Mouse (Mus musculus): Measurements from ENCODE around the gene 5830411N06Rik. TPM values are rescaled to one million over a fixed set of nuclear protein-coding genes. Genes with fewer than 3 reads are reported as not detected.

5830411N06Rik gene
- polyA plus RNA-seq, 1 experiment from 2014 or later, result not detected

DNA sequence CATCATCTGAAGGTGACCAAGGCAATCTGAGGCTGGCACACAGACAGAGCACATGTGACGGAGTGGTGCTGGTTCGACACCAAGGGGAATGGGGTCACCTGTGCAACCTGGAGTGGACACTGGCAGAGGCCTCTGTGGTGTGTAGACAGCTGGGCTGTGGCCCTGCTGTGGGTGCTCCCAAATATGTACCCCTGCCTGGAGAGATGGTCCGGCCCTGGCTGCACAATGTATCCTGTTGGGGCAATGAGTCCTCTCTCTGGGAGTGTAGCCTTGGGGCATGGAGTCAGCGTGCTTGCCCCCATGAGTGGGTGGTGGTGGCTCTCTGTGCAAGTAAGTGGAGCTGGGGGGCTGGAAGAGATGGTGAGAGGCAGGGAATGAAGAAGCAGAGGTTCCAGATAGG, 26.7 kb upstream of the 5830411N06Rik start:
- Histone ChIP-seq H3K4me2 (replicated peaks; ENCODE audit: low read depth, low read length) (no peak overlapping the region), H3K4me3 (ENCODE audit: low read depth, low read length) (no peak overlapping the region), H3K4me1 (replicated peaks; ENCODE audit: control insufficient read depth, insufficient read depth, low read length) (no peaks in the 10 kb centered on the region), H3K27ac (ENCODE audit: low read depth, low read length) (no peak overlapping the region), H3K36me3 (ENCODE audit: control insufficient read depth, insufficient read depth, low read length) (no peaks in the 10 kb centered on the region), H3K9ac (ENCODE audit: low read depth, low read length) (no peak overlapping the region), H3K27me3 (ENCODE audit: control insufficient read depth, insufficient read depth, low read length) (no peaks in the 10 kb centered on the region), H3K9me3 (ENCODE audit: control insufficient read depth, low read length) (no peaks in the 10 kb centered on the region)
- 85% methylated on average over 4 of the region's 4 CpGs for WGBS
- DNase-seq (ENCODE audit: low spot score) (no peak), ATAC-seq (ENCODE audit: low FRiP score) (no peak)

DNA sequence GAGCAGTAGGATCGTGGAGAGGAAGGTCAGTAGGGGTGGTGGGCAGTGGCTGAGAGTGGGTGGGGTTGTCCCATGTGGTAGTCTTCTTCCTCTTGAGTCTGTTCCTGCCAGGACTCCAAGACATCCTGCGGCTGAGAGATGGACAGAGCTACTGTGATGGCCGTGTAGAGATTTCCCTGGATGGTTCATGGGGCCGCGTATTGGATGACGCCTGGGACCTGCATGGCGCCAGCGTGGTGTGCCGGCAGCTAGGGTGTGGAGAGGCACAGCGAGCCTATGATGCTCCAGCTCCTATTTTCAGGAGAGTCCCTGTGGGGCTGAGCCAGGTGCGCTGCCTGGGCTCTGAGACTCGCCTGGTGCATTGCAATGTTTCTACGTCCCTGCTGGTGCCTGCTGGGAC, 22.9 kb upstream of the 5830411N06Rik start:
- Histone ChIP-seq H3K4me1 (replicated peaks; ENCODE audit: control insufficient read depth, insufficient read depth, low read length) (no peaks in the 10 kb centered on the region), H3K9ac (ENCODE audit: low read depth, low read length) (no peak overlapping the region), H3K36me3 (ENCODE audit: control insufficient read depth, insufficient read depth, low read length) (no peaks in the 10 kb centered on the region), H3K27me3 (ENCODE audit: control insufficient read depth, insufficient read depth, low read length) (no peaks in the 10 kb centered on the region), H3K4me2 (replicated peaks; ENCODE audit: low read depth, low read length) (no peak overlapping the region), H3K9me3 (ENCODE audit: control insufficient read depth, low read length) (no peaks in the 10 kb centered on the region), H3K27ac (ENCODE audit: low read depth, low read length) (no peak overlapping the region), H3K4me3 (ENCODE audit: low read depth, low read length) (no peak overlapping the region)
- 89% methylated on average over 13 of the region's 13 CpGs for WGBS
- ATAC-seq (ENCODE audit: low FRiP score) (no peak), DNase-seq (ENCODE audit: low spot score) (no peak)

- H3K27ac ChIP-seq (ENCODE audit: low read depth, low read length), result no peak overlapping the region
- H3K4me2 ChIP-seq (replicated peaks; ENCODE audit: low read depth, low read length), result no peak overlapping the region
- H3K36me3 ChIP-seq (ENCODE audit: control insufficient read depth, insufficient read depth, low read length), result no peaks in the 10 kb centered on the region
- DNase-seq (ENCODE audit: low spot score) (no peak), ATAC-seq (ENCODE audit: low FRiP score) (no peak)
- no peaks in the 10 kb centered on the region for H3K9me3 ChIP-seq (ENCODE audit: control insufficient read depth, low read length)
- H3K4me3 ChIP-seq (ENCODE audit: low read depth, low read length), result no peak overlapping the region
- no peaks in the 10 kb centered on the region for H3K27me3 ChIP-seq (ENCODE audit: control insufficient read depth, insufficient read depth, low read length)
- WGBS, result 82% methylated on average over 13 of the region's 13 CpGs
- no peak overlapping the region for H3K9ac ChIP-seq (ENCODE audit: low read depth, low read length)
- H3K4me1 ChIP-seq (replicated peaks; ENCODE audit: control insufficient read depth, insufficient read depth, low read length), result no peaks in the 10 kb centered on the region
These were observed 18.6 kb upstream of the 5830411N06Rik start for GRCm38 (mm10) chr7:140228476-140228875.

- DNase-seq (ENCODE audit: low spot score), result no peak
These were observed 16.1 kb upstream of the 5830411N06Rik start for GRCm38 (mm10) chr7:140231026-140231425.

GRCm38 (mm10) chr7:140233696-140234095, 13.4 kb upstream of the 5830411N06Rik start:
- Histone ChIP-seq H3K4me3 (ENCODE audit: low read depth, low read length) (no peak overlapping the region), H3K9ac (ENCODE audit: low read depth, low read length) (no peak overlapping the region), H3K4me2 (replicated peaks; ENCODE audit: low read depth, low read length) (no peak overlapping the region), H3K27me3 (ENCODE audit: control insufficient read depth, insufficient read depth, low read length) (no peaks in the 10 kb centered on the region), H3K36me3 (ENCODE audit: control insufficient read depth, insufficient read depth, low read length) (no peaks in the 10 kb centered on the region), H3K27ac (ENCODE audit: low read depth, low read length) (no peak overlapping the region), H3K9me3 (ENCODE audit: control insufficient read depth, low read length) (no peaks in the 10 kb centered on the region), H3K4me1 (replicated peaks; ENCODE audit: control insufficient read depth, insufficient read depth, low read length) (no peaks in the 10 kb centered on the region)
- DNase-seq (ENCODE audit: low spot score), result no peak
- 93% methylated on average over 3 of the region's 3 CpGs for WGBS
- no peak for ATAC-seq (ENCODE audit: low FRiP score)

More at GRCm38 (mm10) chr7:140231026-140231425, 16.1 kb upstream of the 5830411N06Rik start:
- Histone ChIP-seq H3K4me1 (replicated peaks; ENCODE audit: control insufficient read depth, insufficient read depth, low read length) (no peaks in the 10 kb centered on the region), H3K27me3 (ENCODE audit: control insufficient read depth, insufficient read depth, low read length) (no peaks in the 10 kb centered on the region), H3K4me3 (ENCODE audit: low read depth, low read length) (no peak overlapping the region), H3K4me2 (replicated peaks; ENCODE audit: low read depth, low read length) (no peak overlapping the region), H3K36me3 (ENCODE audit: control insufficient read depth, insufficient read depth, low read length) (no peaks in the 10 kb centered on the region), H3K27ac (ENCODE audit: low read depth, low read length) (no peak overlapping the region), H3K9ac (ENCODE audit: low read depth, low read length) (no peak overlapping the region), H3K9me3 (ENCODE audit: control insufficient read depth, low read length) (no peaks in the 10 kb centered on the region)
- WGBS, result 62% methylated on average over 2 of the region's 2 CpGs
- ATAC-seq (ENCODE audit: low FRiP score), result no peak

DNA sequence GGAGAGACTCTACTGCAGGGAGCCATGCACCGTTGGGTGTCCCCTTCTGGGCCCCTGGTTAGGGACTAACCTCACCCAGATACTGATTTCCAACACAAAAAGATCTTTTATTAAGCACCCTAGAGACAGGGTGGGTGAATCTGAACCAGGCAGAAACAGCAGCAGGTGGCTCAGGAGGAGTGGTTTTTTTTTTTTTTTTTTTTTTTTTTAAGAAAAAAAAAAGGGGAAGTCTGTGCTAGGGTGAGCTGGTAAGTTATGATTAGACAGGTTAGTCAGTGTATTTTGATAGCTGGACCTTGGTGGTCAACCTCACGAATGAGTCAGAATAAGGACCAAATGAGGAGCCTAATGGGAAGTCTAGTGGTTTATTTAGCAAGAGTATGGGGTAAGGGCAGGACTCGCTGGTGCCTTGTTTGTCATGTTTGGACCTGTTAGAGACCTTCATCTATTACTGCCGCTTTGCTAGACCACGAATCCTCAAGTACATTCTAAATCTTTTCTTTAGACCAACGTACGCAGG, 6.8 kb downstream of the 5830411N06Rik start:
- no peaks in the 10 kb centered on the region for H3K27me3 ChIP-seq (ENCODE audit: control insufficient read depth, insufficient read depth, low read length)
- H3K9ac ChIP-seq (ENCODE audit: low read depth, low read length), result no peak overlapping the region
- H3K4me2 ChIP-seq (replicated peaks; ENCODE audit: low read depth, low read length), result no peak overlapping the region
- H3K4me3 ChIP-seq (ENCODE audit: low read depth, low read length), result no peak overlapping the region
- no peak overlapping the region for H3K27ac ChIP-seq (ENCODE audit: low read depth, low read length)
- H3K4me1 ChIP-seq (replicated peaks; ENCODE audit: control insufficient read depth, insufficient read depth, low read length), result no peaks in the 10 kb centered on the region
- ATAC-seq (ENCODE audit: low FRiP score), result no peak
- 84% methylated on average over 7 of the region's 7 CpGs for WGBS
- H3K9me3 ChIP-seq (ENCODE audit: control insufficient read depth, low read length), result no peaks in the 10 kb centered on the region
- H3K36me3 ChIP-seq (ENCODE audit: control insufficient read depth, insufficient read depth, low read length), result no peaks in the 10 kb centered on the region
- DNase-seq (ENCODE audit: low spot score), result no peak

GRCm38 (mm10) chr7:140295746-140296145, 48.7 kb downstream of the 5830411N06Rik start:
- ATAC-seq (ENCODE audit: low FRiP score) (no peak), DNase-seq (ENCODE audit: low spot score) (no peak)
- Histone ChIP-seq H3K27ac (ENCODE audit: low read depth, low read length) (no peak overlapping the region), H3K9ac (ENCODE audit: low read depth, low read length) (no peak overlapping the region), H3K9me3 (ENCODE audit: control insufficient read depth, low read length) (no peaks in the 10 kb centered on the region), H3K36me3 (ENCODE audit: control insufficient read depth, insufficient read depth, low read length) (no peaks in the 10 kb centered on the region), H3K27me3 (ENCODE audit: control insufficient read depth, insufficient read depth, low read length) (no peaks in the 10 kb centered on the region), H3K4me3 (ENCODE audit: low read depth, low read length) (no peak overlapping the region), H3K4me2 (replicated peaks; ENCODE audit: low read depth, low read length) (no peak overlapping the region), H3K4me1 (replicated peaks; ENCODE audit: control insufficient read depth, insufficient read depth, low read length) (no peaks in the 10 kb centered on the region)
- 92% methylated on average over 9 of the region's 9 CpGs for WGBS

DNA sequence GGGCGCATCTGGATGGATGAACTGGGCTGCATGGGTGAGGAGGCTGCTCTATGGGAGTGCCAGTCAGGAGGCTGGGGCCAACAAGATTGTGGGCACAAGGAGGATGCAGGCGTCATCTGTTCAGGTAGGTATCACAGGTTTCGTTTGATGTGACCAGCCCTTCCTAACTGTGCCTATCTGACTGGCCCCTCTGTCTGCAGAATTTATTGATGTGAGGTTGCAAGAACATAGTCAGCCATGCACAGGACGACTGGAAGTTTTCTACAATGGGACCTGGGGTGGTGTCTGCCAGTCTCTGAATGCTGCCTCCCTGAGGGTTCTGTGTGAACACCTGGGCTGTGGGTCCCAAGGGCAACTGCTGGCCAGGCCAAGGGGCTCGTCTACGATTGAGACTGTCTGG, 49.8 kb downstream of the 5830411N06Rik start:
- Histone ChIP-seq H3K27ac (ENCODE audit: low read depth, low read length) (no peak overlapping the region), H3K9ac (ENCODE audit: low read depth, low read length) (no peak overlapping the region), H3K4me1 (replicated peaks; ENCODE audit: control insufficient read depth, insufficient read depth, low read length) (no peaks in the 10 kb centered on the region), H3K4me3 (ENCODE audit: low read depth, low read length) (no peak overlapping the region), H3K9me3 (ENCODE audit: control insufficient read depth, low read length) (no peaks in the 10 kb centered on the region), H3K36me3 (ENCODE audit: control insufficient read depth, insufficient read depth, low read length) (no peaks in the 10 kb centered on the region), H3K4me2 (replicated peaks; ENCODE audit: low read depth, low read length) (no peak overlapping the region), H3K27me3 (ENCODE audit: control insufficient read depth, insufficient read depth, low read length) (no peaks in the 10 kb centered on the region)
- 79% methylated on average over 6 of the region's 6 CpGs for WGBS
- no peak for DNase-seq (ENCODE audit: low spot score)
- ATAC-seq (ENCODE audit: low FRiP score), result no peak

DNA sequence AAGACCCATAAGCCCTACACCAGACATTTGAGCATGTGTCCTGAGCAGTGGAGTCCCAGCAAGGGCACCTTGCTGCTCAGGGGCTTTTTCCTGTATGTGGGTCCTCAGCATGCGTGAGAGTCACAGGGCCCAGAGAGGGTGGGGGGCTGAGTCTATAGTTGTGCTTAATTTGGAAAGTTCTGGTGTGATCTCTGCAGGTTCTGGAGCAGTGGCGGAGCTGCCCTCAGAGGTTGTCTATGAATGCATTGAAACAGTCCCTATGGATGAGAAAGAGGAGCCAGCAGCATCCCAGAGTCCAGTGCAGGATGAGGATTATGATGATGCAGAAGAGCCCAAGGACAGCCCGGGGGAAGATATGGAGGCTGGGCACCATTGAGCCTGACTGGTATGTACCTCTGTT, 52.3 kb downstream of the 5830411N06Rik start:
- Histone ChIP-seq H3K9me3 (ENCODE audit: control insufficient read depth, low read length) (no peaks in the 10 kb centered on the region), H3K27ac (ENCODE audit: low read depth, low read length) (no peak overlapping the region), H3K4me2 (replicated peaks; ENCODE audit: low read depth, low read length) (no peak overlapping the region), H3K36me3 (ENCODE audit: control insufficient read depth, insufficient read depth, low read length) (no peaks in the 10 kb centered on the region), H3K27me3 (ENCODE audit: control insufficient read depth, insufficient read depth, low read length) (no peaks in the 10 kb centered on the region), H3K4me3 (ENCODE audit: low read depth, low read length) (no peak overlapping the region), H3K9ac (ENCODE audit: low read depth, low read length) (no peak overlapping the region), H3K4me1 (replicated peaks; ENCODE audit: control insufficient read depth, insufficient read depth, low read length) (no peaks in the 10 kb centered on the region)
- 86% methylated on average over 3 of the region's 3 CpGs for WGBS
- no peak for DNase-seq (ENCODE audit: low spot score)
- no peak for ATAC-seq (ENCODE audit: low FRiP score)
